Mouse (Mus musculus) hindlimb bud, embryonic 11.5 days (tissue): ENCODE measurements at regions not wholly inside any gene's neighbourhood (a gene's known extent, or its start where the extent isn't known, plus 50 kb on each side); places are given as distances from the start of the nearest gene placed in this dataset.

Experiments used
- DNase-seq: peaks from one replicate; pipeline ENCODE4 v3.0.0-alpha.2; 2012; ENCODE audit warnings: low read depth, low spot score; ENCODE audit errors: extremely low spot score

- no peak for DNase-seq
Measured at GRCm38 (mm10) chr6:100396311-100397200, 109.3 kb upstream of the Rybp start.

DNA sequence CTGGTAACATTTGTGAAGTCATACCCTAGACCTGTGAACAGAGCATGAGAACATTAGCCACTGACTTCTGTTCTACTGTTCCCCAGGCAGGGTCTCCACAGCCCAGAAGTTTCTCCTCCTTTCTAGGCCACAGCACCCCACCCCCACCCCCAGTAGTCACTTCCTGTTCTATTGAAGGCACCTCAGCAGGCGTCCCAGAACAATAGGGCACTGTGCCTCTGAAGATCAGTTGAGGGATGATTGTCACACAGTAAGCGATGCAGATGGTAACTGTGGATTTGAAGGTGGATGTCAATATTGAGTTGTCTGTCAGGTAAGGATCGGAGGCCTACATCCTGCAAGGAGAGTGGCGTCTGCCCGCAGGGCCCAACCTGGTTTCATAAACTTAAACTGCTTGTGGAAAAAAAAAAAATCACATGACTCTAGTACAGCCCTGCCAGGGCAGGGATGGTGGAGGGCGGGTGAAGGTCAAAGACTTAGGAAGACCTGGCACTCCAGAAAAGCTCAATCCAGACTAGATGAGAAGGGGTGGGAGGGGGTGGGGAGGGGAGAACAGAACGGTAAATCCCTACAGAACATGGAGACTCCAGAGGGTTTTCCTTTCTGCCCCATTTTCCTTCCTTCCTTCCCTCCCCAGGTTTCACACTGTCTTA, 103.1 kb upstream of the Rybp start:
- DNase-seq = no peak

GRCm38 (mm10) chr6:100387042-100387441, 99.8 kb upstream of the Rybp start:
- DNase-seq = no peak

- DNase-seq = no peak
Measured at GRCm38 (mm10) chr6:100385640-100386039, 98.4 kb upstream of the Rybp start.

GRCm38 (mm10) chr6:100381046-100381445, 93.8 kb upstream of the Rybp start:
- DNase-seq = no peak

DNA sequence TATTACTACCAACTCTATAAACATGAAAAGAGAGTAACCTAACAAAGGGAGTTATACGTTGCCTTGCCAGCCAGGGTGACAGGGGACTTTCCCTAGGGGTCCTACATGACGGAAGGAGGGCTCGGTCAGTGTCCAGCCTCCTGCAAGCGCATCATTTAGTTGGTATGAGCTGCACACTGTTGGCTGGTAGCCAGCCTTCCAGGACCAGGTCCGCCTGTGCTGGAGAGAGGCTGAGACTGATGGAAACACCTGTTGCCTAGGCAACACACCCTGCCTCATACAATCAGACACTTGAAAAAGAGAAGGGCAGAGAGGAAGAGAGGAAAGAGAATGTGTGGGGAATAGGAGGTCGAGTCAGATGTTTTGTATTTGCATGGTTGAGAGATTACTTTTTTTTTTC, 93.3 kb upstream of the Rybp start:
- DNase-seq = no peak

DNA sequence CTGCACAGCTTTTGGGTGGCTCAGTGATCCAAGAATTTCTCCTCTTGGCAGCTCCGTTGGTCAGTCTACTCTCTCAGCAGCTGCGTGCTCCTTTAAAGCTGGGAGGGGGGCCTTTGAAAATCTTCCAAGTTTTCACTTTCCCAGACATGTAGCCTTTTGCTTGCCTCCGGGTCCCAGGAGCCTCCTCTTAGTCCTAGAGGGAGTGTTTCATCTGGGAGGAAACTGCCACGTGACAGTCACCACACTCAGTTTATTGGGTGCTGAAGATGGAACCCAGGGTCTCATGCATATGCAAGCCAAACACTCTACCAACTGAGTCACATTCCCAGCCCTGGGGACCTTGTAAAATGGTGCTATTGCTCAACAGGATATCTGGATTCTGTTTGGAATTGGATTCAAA, 92.5 kb upstream of the Rybp start:
- no peak for DNase-seq

GRCm38 (mm10) chr6:100378533-100378874, 91.2 kb upstream of the Rybp start:
- DNase-seq = no peak

DNA sequence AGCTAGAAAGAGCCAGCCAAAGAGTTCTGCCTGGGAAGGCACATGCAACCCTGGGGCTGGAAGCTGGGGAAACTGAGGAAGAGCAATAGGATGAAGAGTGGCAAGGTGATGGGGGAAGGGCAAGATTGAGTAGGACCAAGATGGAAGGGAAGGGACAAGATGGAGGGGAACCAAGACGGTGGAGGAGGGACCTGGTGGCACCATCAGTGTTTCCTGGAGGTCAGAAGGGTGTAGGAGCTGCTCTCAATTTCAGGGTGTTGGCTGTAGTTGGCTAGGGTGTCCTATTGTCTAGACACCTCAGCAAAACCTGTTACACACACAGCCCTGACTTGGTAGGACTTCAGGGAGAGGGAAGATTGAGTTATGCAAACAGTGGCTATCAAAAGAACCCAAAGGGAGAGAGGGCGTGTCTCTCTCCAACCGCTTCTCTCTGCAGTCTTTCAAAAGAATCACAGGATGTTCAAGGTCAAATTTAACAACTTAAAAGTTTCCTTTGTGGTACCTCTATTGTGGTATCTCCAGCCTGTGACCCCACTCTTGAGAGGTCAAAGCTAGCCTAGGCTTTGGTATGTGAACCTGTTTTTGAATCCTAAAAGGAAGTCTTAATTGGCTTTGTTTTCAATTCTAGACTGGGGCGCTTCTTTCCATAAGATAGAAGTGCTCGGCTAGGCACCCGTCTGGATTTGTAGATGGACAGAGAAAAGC, 90.7 kb upstream of the Rybp start:
- DNase-seq = no peak

GRCm38 (mm10) chr6:100376656-100377055, 89.4 kb upstream of the Rybp start:
- no peak for DNase-seq

GRCm38 (mm10) chr6:100370828-100371227, 83.5 kb upstream of the Rybp start:
- no peak for DNase-seq

DNA sequence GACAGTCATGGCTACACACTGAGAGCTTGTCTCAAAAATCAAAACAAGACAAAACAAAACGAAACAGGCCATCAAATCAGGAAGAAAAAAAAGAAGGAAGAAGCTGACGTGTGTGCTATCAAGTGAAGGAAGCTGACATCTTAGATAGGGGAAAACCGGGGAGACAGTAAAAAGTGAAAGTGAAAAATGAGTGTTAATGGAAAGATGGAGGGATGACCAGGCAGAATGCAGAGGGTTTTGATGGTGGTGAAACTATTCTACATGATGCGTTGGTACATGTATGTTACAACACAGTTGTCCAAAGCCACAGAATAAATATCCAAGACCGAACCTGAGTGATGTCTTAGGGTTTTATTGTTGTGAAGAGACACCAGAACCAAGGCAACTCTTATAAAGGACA, 83.1 kb upstream of the Rybp start:
- DNase-seq = no peak

DNA sequence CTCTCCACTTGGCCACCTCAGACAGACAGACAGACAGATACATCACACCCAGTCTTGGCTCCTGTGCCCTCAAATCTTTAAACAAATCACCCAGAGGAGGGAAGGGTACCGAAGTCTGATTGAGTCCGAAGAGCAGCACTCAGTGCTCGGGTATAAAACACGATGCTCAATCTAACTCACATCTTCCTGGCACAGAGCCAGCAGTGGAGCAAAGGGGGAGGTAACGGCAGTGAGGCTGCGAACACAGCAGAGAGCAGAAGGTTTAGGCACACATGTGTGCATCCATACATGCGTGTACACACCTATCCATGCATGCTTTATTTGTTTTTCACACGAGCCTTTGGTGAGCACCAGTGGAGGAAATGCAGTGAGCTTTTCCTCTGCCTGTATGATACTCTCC, 78.9 kb upstream of the Rybp start:
- DNase-seq = no peak

- no peak for DNase-seq
Measured at GRCm38 (mm10) chr6:100365791-100366190, 78.5 kb upstream of the Rybp start.

DNA sequence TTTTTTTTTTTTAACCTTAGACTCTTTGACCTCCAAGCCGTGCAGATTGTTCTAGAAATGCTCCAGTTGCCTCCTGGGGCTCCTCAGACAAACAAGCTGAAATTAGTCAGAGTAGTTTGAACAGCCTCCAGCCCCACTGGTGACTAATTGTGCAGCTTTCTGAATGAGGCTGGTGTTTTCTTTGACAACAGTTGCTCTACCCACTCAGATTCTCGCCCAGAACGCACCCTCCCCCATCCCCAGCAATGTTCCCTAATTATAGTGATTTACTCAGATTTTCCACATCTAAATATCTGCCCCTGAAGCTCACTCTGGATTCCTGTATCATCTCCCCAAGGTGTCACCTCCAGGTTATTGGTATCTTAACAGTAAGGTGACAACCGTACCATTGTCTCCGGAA, 76.4 kb upstream of the Rybp start:
- DNase-seq = no peak

- no peak for DNase-seq
Measured at GRCm38 (mm10) chr6:100356617-100357399, 69.5 kb upstream of the Rybp start.

DNA sequence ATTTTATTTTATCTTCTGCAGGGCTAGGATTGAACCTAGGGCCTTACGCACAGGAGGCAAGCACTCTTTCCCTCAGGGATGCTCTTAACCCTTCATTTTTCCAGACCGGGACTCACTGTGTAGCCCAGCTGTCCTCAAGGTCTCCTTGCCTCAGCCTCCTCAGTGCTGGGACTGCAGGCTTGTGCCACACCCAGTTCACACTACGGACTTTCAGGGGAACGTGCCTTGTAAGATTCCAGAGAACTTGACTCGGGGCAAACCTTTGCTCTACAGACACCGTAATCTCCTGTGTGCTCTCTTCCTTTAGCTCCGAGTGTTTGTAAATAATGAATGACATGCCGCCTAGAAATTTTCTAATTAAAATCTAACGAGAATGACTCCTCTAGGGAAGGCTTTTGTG, 68.6 kb upstream of the Rybp start:
- DNase-seq = no peak

DNA sequence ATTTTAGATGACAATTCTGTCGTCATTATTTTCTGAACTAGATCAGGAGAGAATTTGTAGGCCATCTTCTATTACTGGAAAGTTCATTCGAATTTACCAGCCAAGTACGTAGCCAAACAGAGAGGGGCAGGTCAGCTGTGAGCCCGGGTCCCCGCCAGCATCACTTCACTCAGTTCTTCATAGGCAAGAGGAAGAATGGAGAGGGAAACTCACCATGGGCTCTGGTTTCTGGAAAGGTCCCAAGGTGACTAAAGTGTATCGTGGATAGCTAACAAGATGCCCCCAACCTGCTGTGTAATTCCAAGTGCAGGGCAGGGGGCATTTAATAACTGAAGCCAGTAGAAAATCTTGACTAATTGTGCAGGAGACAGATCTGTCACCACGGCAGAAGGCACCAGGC, 60.2 kb upstream of the Rybp start:
- DNase-seq = no peak

GRCm38 (mm10) chr6:100345073-100345472, 57.8 kb upstream of the Rybp start:
- no peak for DNase-seq

GRCm38 (mm10) chr6:100341305-100342290, 54.3 kb upstream of the Rybp start:
- no peak for DNase-seq
